In the genomic region with DNA sequence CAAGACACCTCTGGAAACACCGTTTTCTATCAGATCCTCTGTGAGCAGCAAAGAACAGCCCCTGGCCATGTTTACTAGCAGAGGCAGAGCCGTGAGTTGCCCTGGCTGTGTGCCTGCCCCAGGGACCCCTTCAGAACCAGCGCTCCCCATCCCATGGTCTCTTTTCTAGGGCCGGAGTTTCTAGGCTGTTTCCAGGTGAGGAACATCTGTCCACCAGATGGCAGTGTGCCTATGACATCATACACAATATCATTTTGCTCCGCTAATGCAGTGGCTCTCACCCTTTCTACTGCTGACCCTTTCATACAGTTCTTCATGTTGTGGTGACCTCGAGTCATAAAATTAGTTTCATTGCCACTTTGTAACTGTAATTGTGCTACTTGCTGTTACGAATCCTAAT, we compare ENCODE assay signal across 8 mouse cellular contexts. TPM values are rescaled to one million over a fixed set of nuclear protein-coding genes. Genes with fewer than 3 reads are reported as not detected.
A peak's percentile ranks its signal among the peaks of the same experiment; 100 is the strongest.
DNase-seq lines count a peak whose midpoint lies in the region; ATAC-seq and TF ChIP-seq lines count a peak whose summit lies in the region.

No protein-coding gene starts in this region.

- H3K27me3 ChIP-seq in spleen, adult 2 months (ENCODE audit: control insufficient read depth, insufficient read depth, low read length): no peaks in the 10 kb centered on the region
- H3K27me3 ChIP-seq in forebrain, embryonic 14.5 days (replicated peaks; ENCODE audit: control insufficient read depth, insufficient read depth, low read length): no peaks in the 10 kb centered on the region
- no peaks in the 10 kb centered on the region for H3K27me3 ChIP-seq in lung, postnatal 0 days (replicated peaks; ENCODE audit: insufficient read depth, low read length)
- no peaks in the 10 kb centered on the region for H3K27me3 ChIP-seq in splenic B cell, adult 2 months (ENCODE audit: control insufficient read depth, insufficient read depth, low read length, poor library complexity, severe bottlenecking)

- no peak overlapping the region for H3K4me2 ChIP-seq in forebrain, embryonic 14.5 days (ENCODE audit: low read length)
- H3K4me2 ChIP-seq in lung, postnatal 0 days (replicated peaks; ENCODE audit: low read depth, low read length): no peak overlapping the region

- H3K4me3 ChIP-seq in gastrocnemius, adult 2 months: no peak overlapping the region
- no peak overlapping the region for H3K4me3 ChIP-seq in spleen, adult 2 months (ENCODE audit: extremely low read depth, insufficient read depth, insufficient read length)
- no peak overlapping the region for H3K4me3 ChIP-seq in forebrain, embryonic 14.5 days (ENCODE audit: low read depth, low read length)
- H3K4me3 ChIP-seq in lung, postnatal 0 days (ENCODE audit: low read depth, low read length): no peak overlapping the region

- no peak for TF ChIP-seq POLR2A in spleen, adult 2 months (IDR thresholded peaks at IDR 0.05; ENCODE audit: low read depth, low read length)

- peak; percentile 65 for TF ChIP-seq CTCF in gastrocnemius, adult 2 months (IDR thresholded peaks at IDR 0.05)
- peak; percentile 31; the same call in 1 of the 2 replicates for TF ChIP-seq CTCF in spleen, adult 2 months (IDR thresholded peaks at IDR 0.05; ENCODE audit: extremely low read depth, insufficient read depth, insufficient read length, insufficient replicate concordance)
- peak; percentile 77 for TF ChIP-seq CTCF in lung, postnatal 0 days (IDR thresholded peaks at IDR 0.05)

- H3K36me3 ChIP-seq in spleen, adult 2 months (ENCODE audit: control insufficient read depth, insufficient read depth, low read length): no peaks in the 10 kb centered on the region
- no peaks in the 10 kb centered on the region for H3K36me3 ChIP-seq in forebrain, embryonic 14.5 days (ENCODE audit: control insufficient read depth, insufficient read depth, low read length)
- no peaks in the 10 kb centered on the region for H3K36me3 ChIP-seq in lung, postnatal 0 days (ENCODE audit: insufficient read depth, low read length)
- no peaks in the 10 kb centered on the region for H3K36me3 ChIP-seq in splenic B cell, adult 2 months (ENCODE audit: control insufficient read depth, insufficient read depth, low read length, poor library complexity, severe bottlenecking)

- intact Hi-C loops in gastrocnemius, adult 2 months (cut with DNase I): no loop called here
- intact Hi-C loops in gastrocnemius, postnatal 36 days (cut with DNase I): no loop called here

- no peak overlapping the region for H3K9ac ChIP-seq in forebrain, embryonic 14.5 days (ENCODE audit: low read length)
- H3K9ac ChIP-seq in lung, postnatal 0 days (replicated peaks; ENCODE audit: low read depth): no peak overlapping the region

- TF ChIP-seq EP300 in lung, postnatal 0 days (IDR thresholded peaks at IDR 0.05): no peak

- ATAC-seq in forebrain, embryonic 14.5 days: peak; percentile 22; the same call in 1 of the 2 replicates
- ATAC-seq in lung, postnatal 0 days: no peak

- no peaks in the 10 kb centered on the region for H3K9me3 ChIP-seq in forebrain, embryonic 14.5 days (replicated peaks; ENCODE audit: control insufficient read depth, low read length)
- H3K9me3 ChIP-seq in lung, postnatal 0 days (ENCODE audit: low read length): no peaks in the 10 kb centered on the region

- H3K27ac ChIP-seq in gastrocnemius, adult 2 months: no peak overlapping the region
- no peak overlapping the region for H3K27ac ChIP-seq in spleen, adult 2 months (ENCODE audit: insufficient read depth, low read length)
- H3K27ac ChIP-seq in forebrain, embryonic 14.5 days (ENCODE audit: low read depth, low read length): no peak overlapping the region
- H3K27ac ChIP-seq in lung, postnatal 0 days (ENCODE audit: low read length): no peak overlapping the region

- H3K4me1 ChIP-seq in spleen, adult 2 months (ENCODE audit: control insufficient read depth, insufficient read depth, insufficient read length): peaks cover 6% of the 10 kb centered on the region; the same call in 1 of the 2 replicates
- H3K4me1 ChIP-seq in forebrain, embryonic 14.5 days (ENCODE audit: control insufficient read depth, insufficient read depth, low read length): peaks cover 3% of the 10 kb centered on the region; the same call in 1 of the 2 replicates
- H3K4me1 ChIP-seq in lung, postnatal 0 days (ENCODE audit: insufficient read depth, low read depth, low read length): peaks cover 3% of the 10 kb centered on the region; the same call in 1 of the 2 replicates

- WGBS in spleen, adult 2 months: 51% methylated on average over 7 of the region's 7 CpGs
- 50% methylated on average over 7 of the region's 7 CpGs for WGBS in forebrain, embryonic 14.5 days
- whole genome bisulfite sequencing in lung, postnatal 0 days: 25% methylated on average over 7 of the region's 7 CpGs

- DNase-seq in gastrocnemius, adult 2 months: no peak
- DNase-seq in gastrocnemius, postnatal 36 days: no peak
- DNase-seq in spleen, adult 2 months (ENCODE audit: low read depth in 1 of 2, low spot score in 2 of 2): peak in 1 of 2 experiments; percentile 24
- DNase-seq in spleen, postnatal 4 days (ENCODE audit: low spot score in 2 of 2): no peak
- DNase-seq in forebrain, embryonic 14.5 days (ENCODE audit: low spot score): peak; percentile 67
- peak; percentile 50 for DNase-seq in lung, postnatal 0 days (ENCODE audit: low spot score)
- peak; percentile 65 for DNase-seq in splenic B cell, adult 2 months (ENCODE audit: low read depth, low spot score)
- DNase-seq in cerebellum, adult 11 months: no peak

RNA-seq across cellular contexts. Expression of a gene that starts 34.2 kb away (rescaled TPM):
- total RNA-seq in gastrocnemius, adult 2 months (2021): under 1 TPM; 0.17 to 0.23 TPM
- under 1 TPM; 0.10 TPM for total RNA-seq in gastrocnemius, postnatal 36 days (2021)
- 0.27 and 0.48 TPM in 2 replicates for polyA plus RNA-seq in spleen, adult 2 months (2012; rRNA removed)
- 0.09 and 0.22 TPM in 2 replicates for polyA plus RNA-seq in forebrain, embryonic 14.5 days (2014; fragmentation: Nextera tagmentation; extraction: Ambion mirVana)
- polyA plus RNA-seq in lung, postnatal 0 days (2015; fragmentation: Nextera tagmentation; extraction: Ambion mirVana): 0.66 and 0.74 TPM in 2 replicates

Comparison
In these comparisons a context has a peak if more than half of its experiments do, and no peak if none do; other contexts are left out.
1. DNase-seq: peak in forebrain, embryonic 14.5 days (single experiment), lung, postnatal 0 days (single experiment) and splenic B cell, adult 2 months (single experiment); none in gastrocnemius, adult 2 months (single experiment), gastrocnemius, postnatal 36 days (0 of 2), spleen, postnatal 4 days (0 of 2) and cerebellum, adult 11 months (single experiment).
2. Peak in every context shown above with its lines, with median percentiles within 50 percentile points of each other: CTCF ChIP-seq.